Mouse (Mus musculus) forebrain, embryonic 11.5 days (tissue): ENCODE measurements around the gene Etv6. TPM values are rescaled to one million over a fixed set of nuclear protein-coding genes. Genes with fewer than 3 reads are reported as not detected.
A peak's percentile ranks its signal among the peaks of the same experiment; 100 is the strongest.

ENCODE experiments used
- ATAC-seq: fragments of 200-750 bp; cut with Nextera tagmentation; replicated peaks from 2 replicates; pipeline ENCODE4 v1.8.0; 2017; ENCODE audit warnings: moderate TSS enrichment; ENCODE audit not compliant: low FRiP score
- DNase-seq: peaks from one replicate; pipeline ENCODE4 v3.0.0-alpha.2; 2017; ENCODE audit warnings: low spot score
- H3K27ac ChIP-seq: fragments of 300-500 bp; sonication (generic); 2 replicates; pipeline ENCODE4 v1.5.1; 2014; ENCODE audit warnings: low read depth, low read length
- H3K27me3 ChIP-seq: fragments of 300-500 bp; sonication (generic); 2 replicates; pipeline ENCODE4 v1.6.1; 2014; ENCODE audit warnings: mild to moderate bottlenecking, low read length, mixed read lengths; ENCODE audit not compliant: control insufficient read depth, insufficient read depth
- H3K36me3 ChIP-seq: fragments of 300-500 bp; sonication (generic); 2 replicates; pipeline ENCODE4 v1.6.1; 2014; ENCODE audit warnings: mild to moderate bottlenecking, low read length, moderate library complexity, mixed read lengths; ENCODE audit not compliant: control insufficient read depth, insufficient read depth
- H3K4me1 ChIP-seq: fragments of 300-500 bp; sonication (generic); replicated peaks from 2 replicates; pipeline ENCODE4 v1.6.1; 2014; ENCODE audit warnings: low read length, mixed read lengths; ENCODE audit not compliant: control insufficient read depth, insufficient read depth
- H3K4me2 ChIP-seq: fragments of 300-500 bp; sonication (generic); 2 replicates; pipeline ENCODE4 v1.6.1; 2014; ENCODE audit warnings: low read depth, mild to moderate bottlenecking, low read length, moderate library complexity, mixed read lengths; ENCODE audit not compliant: severe bottlenecking
- H3K4me3 ChIP-seq: fragments of 300-500 bp; sonication (generic); 2 replicates; pipeline ENCODE4 v1.5.1; 2014; ENCODE audit warnings: low read depth, low read length
- H3K9ac ChIP-seq: fragments of 300-500 bp; sonication (generic); 2 replicates; pipeline ENCODE4 v1.6.1; 2014; ENCODE audit warnings: low read length
- H3K9me3 ChIP-seq: fragments of 300-500 bp; sonication (generic); 2 replicates; pipeline ENCODE4 v1.6.1; 2016; ENCODE audit warnings: low read length, mixed read lengths; ENCODE audit not compliant: control insufficient read depth
- WGBS: fragments of 180-500 bp; shearing (Covaris S2); extraction: QIAGEN DNeasy Blood & Tissue Kit; methylation state at CpG from one replicate; pipeline ENCODE4 v1.1.7; 2014; 5-methylcytosine and 5-hydroxymethylcytosine counted together
- polyA plus RNA-seq: library from polyadenylated mRNA; unstranded; fragments of >200 nt; fragmentation: Nextera tagmentation; extraction: Ambion mirVana; gene quantifications from 2 replicates; pipeline ENCODE4 v1.2.1, GENCODE M21; 2014

Gene Etv6
- polyA plus RNA-seq, 1 experiment from 2014 or later, result 20.9 TPM

- H3K4me2 ChIP-seq, result no peak overlapping the region
- peaks cover 5% of the 10 kb centered on the region; the same call in 1 of the 2 replicates for H3K4me1 ChIP-seq
- no peaks in the 10 kb centered on the region for H3K36me3 ChIP-seq
- DNase-seq (no peak), ATAC-seq (peak; percentile 40; the same call in 1 of the 2 replicates)
- H3K9me3 ChIP-seq, result no peaks in the 10 kb centered on the region
- H3K9ac ChIP-seq, result no peak overlapping the region
- WGBS, result 78% methylated on average over 10 of the region's 10 CpGs
- H3K4me3 ChIP-seq, result no peak overlapping the region
- H3K27ac ChIP-seq, result no peak overlapping the region
- H3K27me3 ChIP-seq, result no peaks in the 10 kb centered on the region
Observed at GRCm38 (mm10) chr6:134059552-134059891, 24.0 kb downstream of the Etv6 start.

DNA sequence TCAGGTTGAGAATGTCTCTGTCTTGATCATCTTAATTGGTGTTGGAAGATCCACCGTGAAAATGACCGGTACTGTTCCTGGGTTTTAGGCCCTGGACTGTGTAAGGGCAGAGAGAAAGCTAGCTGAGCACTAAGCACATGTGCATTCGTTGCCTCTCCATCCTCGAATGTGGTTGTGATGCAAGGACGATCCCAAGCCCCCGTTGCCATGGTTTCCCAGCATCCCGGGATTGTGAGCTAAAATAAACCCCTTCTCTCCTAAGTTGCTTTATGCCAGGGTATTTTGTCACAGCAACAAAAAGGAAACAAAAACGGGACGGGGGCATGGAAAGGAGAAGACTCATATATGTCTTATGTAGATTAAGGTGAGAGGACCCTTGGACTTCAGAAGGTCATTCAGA is 24.5 kb downstream of the Etv6 start:
- Histone ChIP-seq H3K27me3 (no peaks in the 10 kb centered on the region), H3K36me3 (no peaks in the 10 kb centered on the region), H3K9ac (no peak overlapping the region), H3K4me2 (no peak overlapping the region), H3K9me3 (no peaks in the 10 kb centered on the region), H3K4me1 (peaks cover 5% of the 10 kb centered on the region; the same call in 1 of the 2 replicates), H3K27ac (no peak overlapping the region), H3K4me3 (no peak overlapping the region)
- DNase-seq, result no peak
- no peak for ATAC-seq
- WGBS, result 79% methylated on average over 9 of the region's 9 CpGs

GRCm38 (mm10) chr6:134060811-134061210 is 25.3 kb downstream of the Etv6 start:
- no peak overlapping the region for H3K9ac ChIP-seq
- no peaks in the 10 kb centered on the region for H3K27me3 ChIP-seq
- no peaks in the 10 kb centered on the region for H3K36me3 ChIP-seq
- ATAC-seq (no peak), DNase-seq (no peak)
- H3K4me3 ChIP-seq, result no peak overlapping the region
- no peak overlapping the region for H3K27ac ChIP-seq
- peaks cover 5% of the 10 kb centered on the region; the same call in 1 of the 2 replicates for H3K4me1 ChIP-seq
- H3K9me3 ChIP-seq, result no peaks in the 10 kb centered on the region
- 86% methylated on average over 12 of the region's 12 CpGs for WGBS
- H3K4me2 ChIP-seq, result no peak overlapping the region

- no peak for DNase-seq
- ATAC-seq, result no peak
- no peaks in the 10 kb centered on the region for H3K9me3 ChIP-seq
- H3K27me3 ChIP-seq, result no peaks in the 10 kb centered on the region
- H3K4me1 ChIP-seq, result no peaks in the 10 kb centered on the region; the same call in 1 of the 2 replicates
- H3K9ac ChIP-seq, result no peak overlapping the region
- H3K4me2 ChIP-seq, result no peak overlapping the region
- H3K27ac ChIP-seq, result no peak overlapping the region
- no peak overlapping the region for H3K4me3 ChIP-seq
- H3K36me3 ChIP-seq, result no peaks in the 10 kb centered on the region
- 88% methylated on average over 11 of the region's 11 CpGs for WGBS
Observed at GRCm38 (mm10) chr6:134065018-134065725, 29.7 kb downstream of the Etv6 start.

DNA sequence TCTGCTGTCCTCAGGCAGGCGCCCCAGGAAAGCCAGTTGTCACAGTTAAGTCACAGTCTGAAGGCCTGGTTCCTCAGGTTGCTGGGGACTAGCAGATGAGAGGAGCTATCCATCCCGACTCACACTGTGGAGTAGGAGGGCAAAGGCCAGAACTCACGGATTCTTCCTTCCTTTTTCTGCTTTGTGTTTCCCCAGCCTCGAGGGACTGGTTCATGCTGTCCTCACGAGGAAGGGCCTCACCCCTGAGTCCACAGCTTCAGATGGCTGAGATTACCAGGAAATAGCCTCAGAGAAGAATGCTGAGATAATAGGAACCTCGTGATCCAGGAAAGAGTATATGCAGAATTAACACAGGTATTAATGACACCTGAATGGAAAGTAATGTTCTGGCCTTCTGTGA is 30.6 kb downstream of the Etv6 start:
- Histone ChIP-seq H3K9ac (no peak overlapping the region), H3K4me2 (no peak overlapping the region), H3K27me3 (no peaks in the 10 kb centered on the region), H3K9me3 (no peaks in the 10 kb centered on the region), H3K27ac (no peak overlapping the region), H3K4me1 (no peaks in the 10 kb centered on the region), H3K36me3 (no peaks in the 10 kb centered on the region), H3K4me3 (no peak overlapping the region)
- DNase-seq, result no peak
- ATAC-seq, result no peak
- 70% methylated on average over 6 of the region's 6 CpGs for WGBS

DNA sequence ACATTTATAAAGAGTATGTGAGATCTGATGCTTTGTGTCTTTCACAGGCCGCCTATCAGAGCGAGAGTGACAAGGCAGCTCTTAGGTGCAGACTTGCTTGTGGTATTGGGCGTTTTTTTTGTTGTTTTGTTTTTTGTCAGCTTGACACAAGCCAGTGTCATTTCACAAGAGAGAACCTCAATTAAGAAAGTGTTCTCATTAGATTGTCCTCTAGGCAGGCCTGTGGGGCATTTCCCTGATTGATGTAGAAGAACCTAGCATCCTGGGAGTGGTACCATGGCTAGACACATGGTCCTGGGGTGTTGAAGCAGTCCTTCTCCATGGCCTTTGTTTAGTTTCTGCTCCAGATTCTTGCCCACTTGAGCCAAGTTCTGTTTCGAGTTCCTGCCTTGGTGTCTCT is 31.5 kb downstream of the Etv6 start:
- DNase-seq (no peak), ATAC-seq (no peak)
- Histone ChIP-seq H3K4me1 (no peaks in the 10 kb centered on the region), H3K27ac (no peak overlapping the region), H3K4me3 (no peak overlapping the region), H3K27me3 (no peaks in the 10 kb centered on the region), H3K36me3 (no peaks in the 10 kb centered on the region), H3K9ac (no peak overlapping the region), H3K4me2 (no peak overlapping the region), H3K9me3 (no peaks in the 10 kb centered on the region)
- 82% methylated on average over 4 of the region's 4 CpGs for WGBS

GRCm38 (mm10) chr6:134067536-134067935 is 32.0 kb downstream of the Etv6 start:
- H3K4me1 ChIP-seq, result no peaks in the 10 kb centered on the region
- 96% methylated on average over 8 of the region's 8 CpGs for WGBS
- H3K9ac ChIP-seq, result no peak overlapping the region
- no peaks in the 10 kb centered on the region for H3K27me3 ChIP-seq
- no peak overlapping the region for H3K4me3 ChIP-seq
- no peak overlapping the region for H3K4me2 ChIP-seq
- DNase-seq, result no peak
- no peaks in the 10 kb centered on the region for H3K9me3 ChIP-seq
- no peak for ATAC-seq
- H3K36me3 ChIP-seq, result no peaks in the 10 kb centered on the region
- no peak overlapping the region for H3K27ac ChIP-seq

DNA sequence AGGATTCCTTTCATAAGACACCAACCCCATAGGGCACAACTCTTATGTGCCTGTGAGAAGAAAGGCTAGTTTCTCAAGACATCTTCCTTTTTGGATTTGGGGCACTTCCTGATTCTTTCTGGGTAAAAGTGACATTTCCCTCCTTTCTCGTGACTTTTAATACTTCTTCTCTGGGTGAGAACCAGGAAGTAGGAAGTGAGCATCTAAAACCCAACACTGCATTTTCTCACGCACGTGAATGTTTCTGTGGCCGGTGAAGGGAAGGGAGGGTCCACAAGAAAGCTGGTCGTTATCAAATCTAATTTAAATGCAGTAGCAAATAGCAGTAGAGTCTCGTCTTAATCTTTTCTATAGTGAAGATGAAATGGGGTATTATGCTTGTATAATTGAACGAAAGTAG is 36.9 kb downstream of the Etv6 start:
- Histone ChIP-seq H3K9ac (no peak overlapping the region), H3K4me2 (no peak overlapping the region), H3K4me3 (no peak overlapping the region), H3K27me3 (no peaks in the 10 kb centered on the region), H3K4me1 (no peaks in the 10 kb centered on the region), H3K27ac (no peak overlapping the region), H3K9me3 (no peaks in the 10 kb centered on the region), H3K36me3 (no peaks in the 10 kb centered on the region)
- DNase-seq, result no peak
- 70% methylated on average over 7 of the region's 7 CpGs for WGBS
- ATAC-seq, result no peak

- no peak overlapping the region for H3K4me3 ChIP-seq
- no peak overlapping the region for H3K9ac ChIP-seq
- WGBS, result 95% methylated on average over 6 of the region's 6 CpGs
Observed at GRCm38 (mm10) chr6:134072906-134073305, 37.4 kb downstream of the Etv6 start.

More at GRCm38 (mm10) chr6:134072906-134073305, 37.4 kb downstream of the Etv6 start:
- Histone ChIP-seq H3K9me3 (no peaks in the 10 kb centered on the region), H3K4me1 (no peaks in the 10 kb centered on the region), H3K27ac (no peak overlapping the region), H3K36me3 (no peaks in the 10 kb centered on the region), H3K27me3 (no peaks in the 10 kb centered on the region), H3K4me2 (no peak overlapping the region)
- DNase-seq (no peak), ATAC-seq (no peak)
